Mouse (Mus musculus): ENCODE results near the gene 1700018F24Rik.
A peak's percentile ranks its signal among the peaks of the same experiment; 100 is the strongest.
"Not testable (repeated sequence)": the region's sequence is repeated elsewhere in the genome, so short reads cannot be mapped to it uniquely, and the experiment has no call there.

The 1700018F24Rik gene

DNA sequence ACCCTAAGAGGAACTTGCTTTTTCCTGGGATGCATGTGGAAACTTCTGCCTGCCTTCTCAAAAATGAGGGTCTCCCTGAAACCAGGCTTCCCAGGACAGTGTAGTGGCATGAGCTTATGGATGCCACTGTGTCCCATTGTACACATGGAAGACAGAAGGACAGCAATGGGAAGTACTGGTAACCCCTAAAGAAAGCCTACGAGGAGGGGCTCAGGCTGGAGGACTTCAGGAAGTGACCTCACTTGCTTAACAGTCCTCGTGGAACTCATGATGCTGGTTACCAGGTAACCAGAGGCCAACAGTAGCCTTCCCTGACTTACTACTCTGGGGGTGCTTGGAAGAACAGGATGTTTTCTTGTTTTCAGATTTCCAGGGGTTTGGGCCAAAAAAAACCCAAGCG lies at the start of gene 1700018F24Rik:
1700018F24Rik (plus strand) TSS at position 301 of the 400 bp plus-strand sequence.
- DNase-seq (ENCODE audit: low spot score): not testable (repeated sequence)

DNA sequence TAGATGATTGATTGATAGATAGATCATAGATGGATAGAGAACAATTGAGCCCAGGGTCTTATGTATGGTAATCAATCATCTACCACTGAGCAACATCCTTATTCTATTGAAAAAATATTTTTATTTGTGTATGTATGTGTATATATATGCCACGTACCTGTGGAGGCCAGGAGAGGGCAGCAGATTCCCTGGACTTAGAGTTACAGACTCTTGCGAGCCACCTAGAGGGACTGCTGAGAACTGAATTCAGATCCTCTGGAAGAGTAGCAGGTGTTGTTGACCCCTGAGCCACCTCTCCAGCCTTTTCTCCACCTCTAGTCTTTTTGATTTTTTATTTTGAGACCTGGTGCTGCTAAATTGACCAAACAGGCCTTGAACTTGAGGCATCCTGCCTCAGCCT lies 44.3 kb upstream of the 1700018F24Rik start:
- DNase-seq (ENCODE audit: low spot score): peak; percentile 30

- DNase-seq (ENCODE audit: low spot score): no peak
Measured at GRCm38 (mm10) chr5:145003362-145003761, 39.4 kb upstream of the 1700018F24Rik start.

GRCm38 (mm10) chr5:145004495-145004894 lies 38.3 kb upstream of the 1700018F24Rik start:
- DNase-seq (ENCODE audit: low spot score): no peak

DNA sequence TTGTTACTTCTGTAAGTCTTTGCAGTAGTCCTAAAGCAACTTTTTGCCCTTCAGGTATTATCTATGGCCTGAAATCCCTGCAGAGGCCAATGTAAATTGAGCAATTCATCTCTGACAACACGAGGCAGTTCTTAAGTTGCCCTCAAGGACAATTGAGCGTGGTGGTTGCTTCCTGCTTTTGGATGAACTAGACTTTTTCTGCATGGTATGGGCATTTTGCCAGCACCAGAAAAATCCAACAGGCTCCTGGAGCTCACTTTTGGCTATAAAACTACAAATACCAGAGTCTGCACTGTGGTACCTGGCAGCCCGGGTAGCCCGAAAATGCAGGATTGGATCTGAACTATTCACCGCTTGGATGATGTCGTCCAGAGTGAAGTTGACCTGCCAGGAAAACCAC lies 37.2 kb upstream of the 1700018F24Rik start:
- DNase-seq (ENCODE audit: low spot score): no peak

DNA sequence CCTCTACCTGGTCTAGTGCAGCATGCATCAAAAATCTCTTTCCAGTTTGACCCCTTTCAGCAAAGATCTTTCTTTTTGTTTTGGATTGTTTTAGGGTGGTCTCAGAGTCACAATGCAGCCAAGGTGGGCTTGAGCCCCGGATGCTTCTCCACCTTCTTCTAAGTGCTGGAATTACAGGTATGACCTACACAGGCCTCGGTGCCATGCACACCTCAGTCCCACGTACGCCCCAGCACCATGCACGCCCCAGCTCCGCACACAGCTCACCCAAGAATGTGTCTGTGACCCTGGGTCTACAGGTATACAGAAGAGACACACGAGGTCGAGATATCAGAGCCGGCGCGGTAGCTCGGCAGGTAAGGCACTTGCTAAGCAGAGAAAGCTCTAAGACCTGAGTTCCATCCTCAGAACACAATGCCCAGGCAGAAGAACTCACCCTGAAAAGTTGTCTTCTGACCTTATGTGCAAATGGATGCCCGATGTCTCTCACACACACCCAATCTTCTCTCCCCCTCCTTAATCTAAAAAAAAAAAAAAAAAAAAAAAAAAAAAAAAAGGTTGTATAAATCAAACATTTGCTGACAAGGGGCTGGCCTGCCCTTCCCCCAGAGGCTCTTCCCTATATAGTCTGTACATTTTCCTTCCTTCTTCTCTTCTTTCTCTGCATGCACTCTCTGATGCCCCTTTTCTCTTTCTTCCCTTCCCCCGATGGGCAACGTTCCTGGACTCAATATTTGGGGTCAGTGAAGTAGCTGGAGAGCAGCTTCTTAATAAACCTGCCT lies 33.7 kb upstream of the 1700018F24Rik start:
- DNase-seq (ENCODE audit: low spot score): no peak

DNA sequence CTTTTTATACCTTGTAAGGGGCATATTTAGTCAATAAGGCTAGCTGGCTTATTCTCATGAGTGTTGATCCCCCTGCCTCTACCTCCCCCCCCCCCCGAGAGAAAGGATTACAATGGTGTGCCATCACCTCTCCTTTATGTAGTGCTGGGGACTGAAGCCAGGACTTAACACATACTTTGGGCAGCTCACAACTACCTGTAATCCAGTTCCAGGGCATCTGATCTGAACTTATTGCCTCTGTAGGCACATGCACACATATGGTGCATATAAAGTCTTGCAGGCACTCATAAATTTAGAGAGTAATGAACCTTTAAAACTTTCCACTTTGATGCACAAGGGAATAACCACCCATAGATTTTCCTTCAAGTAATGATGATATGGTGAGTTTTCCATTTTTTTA lies 28.5 kb upstream of the 1700018F24Rik start:
- DNase-seq (ENCODE audit: low spot score): no peak

DNA sequence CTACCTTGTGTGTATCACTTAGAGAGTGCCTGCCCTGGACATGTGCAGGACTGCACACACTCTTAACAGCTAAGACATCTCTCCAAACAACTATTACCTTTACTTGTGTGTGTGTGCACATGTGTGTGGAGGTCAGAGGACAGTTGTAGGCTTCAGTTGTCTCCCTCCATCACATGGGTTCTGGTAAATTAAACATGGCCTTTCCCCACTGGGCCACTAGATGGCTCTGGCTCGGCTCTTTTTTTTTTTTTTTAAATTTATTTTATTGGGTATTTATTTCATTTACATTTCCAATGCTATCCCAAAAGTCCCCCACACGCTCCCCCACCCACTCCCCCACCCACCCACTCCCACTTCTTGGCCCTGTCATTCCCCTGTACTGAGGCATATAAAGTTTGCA lies 26.0 kb upstream of the 1700018F24Rik start:
- DNase-seq (ENCODE audit: low spot score): not testable (repeated sequence)

DNA sequence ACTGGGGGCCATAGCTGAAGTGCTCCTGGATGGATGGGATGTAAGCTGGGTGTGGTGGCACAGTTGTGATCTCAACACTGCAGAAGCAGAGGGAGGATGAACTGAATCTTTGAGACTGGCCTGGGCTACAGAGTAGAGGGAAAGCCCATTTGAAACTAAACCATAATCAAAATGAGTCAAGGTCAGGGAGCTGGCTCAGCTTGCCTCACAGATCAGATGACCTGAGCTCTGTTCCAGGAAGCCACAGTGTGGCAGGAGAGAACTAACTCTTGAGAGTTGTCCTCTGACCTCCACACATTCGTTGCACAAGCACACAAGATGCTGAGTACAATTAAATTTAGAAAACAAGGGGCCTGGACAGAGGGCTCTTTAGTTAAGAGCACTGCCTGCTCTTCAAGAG lies 22.5 kb upstream of the 1700018F24Rik start:
- DNase-seq (ENCODE audit: low spot score): not testable (repeated sequence)

- not testable (repeated sequence) for DNase-seq (ENCODE audit: low spot score)
Measured at GRCm38 (mm10) chr5:145020712-145021111, 22.1 kb upstream of the 1700018F24Rik start.

- not testable (repeated sequence) for DNase-seq (ENCODE audit: low spot score)
Measured at GRCm38 (mm10) chr5:145030476-145030875, 12.3 kb upstream of the 1700018F24Rik start.

- DNase-seq (ENCODE audit: low spot score): not testable (repeated sequence)
Measured at GRCm38 (mm10) chr5:145032391-145032790, 10.4 kb upstream of the 1700018F24Rik start, which contains the start of gene Gm4871. Gene Gm4871, minus strand, starts transcription at chr5:145032754.

- peak; percentile 23 for DNase-seq (ENCODE audit: low spot score)
Measured at GRCm38 (mm10) chr5:145041628-145042027, 1.2 kb upstream of the 1700018F24Rik start.

DNA sequence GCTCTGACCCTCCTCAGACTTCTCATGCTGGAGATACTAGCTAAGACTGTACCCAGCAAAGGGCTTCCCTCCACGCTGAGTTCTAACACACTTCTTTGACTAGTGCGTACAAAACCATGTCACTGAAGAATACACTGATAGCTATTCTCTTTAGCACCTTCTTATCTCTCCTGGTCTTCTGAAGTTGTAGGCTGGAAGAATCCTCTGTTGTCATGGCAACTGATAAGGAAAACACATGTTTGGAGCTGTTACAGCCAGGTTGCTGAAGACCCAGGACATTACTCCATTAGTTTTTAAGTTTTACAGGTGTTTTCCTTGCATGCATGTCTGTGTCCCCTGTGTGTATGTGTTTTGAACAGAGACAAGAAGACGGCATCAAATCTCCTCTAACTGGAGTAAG lies 11.4 kb downstream of the 1700018F24Rik start:
- DNase-seq (ENCODE audit: low spot score): peak; percentile 12

GRCm38 (mm10) chr5:145057907-145058306 lies 15.1 kb downstream of the 1700018F24Rik start:
- DNase-seq (ENCODE audit: low spot score): no peak

- DNase-seq (ENCODE audit: low spot score): no peak
Measured at GRCm38 (mm10) chr5:145058722-145059121, 15.9 kb downstream of the 1700018F24Rik start.

DNA sequence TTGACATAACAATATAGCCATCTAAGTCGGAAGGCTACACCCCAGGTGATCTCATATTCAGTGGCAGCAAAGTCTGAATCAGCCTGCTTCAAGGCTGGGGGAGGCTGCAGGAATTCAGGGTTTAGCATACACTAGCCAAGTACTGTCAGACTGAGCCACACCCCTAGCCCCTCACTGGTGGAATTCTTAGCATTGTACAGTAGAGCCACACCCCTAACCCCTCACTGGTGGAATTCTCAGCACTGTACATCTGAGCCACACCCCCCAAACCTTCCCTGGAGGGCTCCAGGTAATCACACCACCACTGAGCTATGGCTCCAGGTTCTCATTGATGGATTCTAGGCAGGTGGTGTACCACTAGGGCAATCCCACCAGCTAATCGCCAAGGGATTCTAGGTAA lies 16.7 kb downstream of the 1700018F24Rik start:
- DNase-seq (ENCODE audit: low spot score): no peak

- DNase-seq (ENCODE audit: low spot score): no peak
Measured at GRCm38 (mm10) chr5:145064765-145065340, 22.1 kb downstream of the 1700018F24Rik start.

DNA sequence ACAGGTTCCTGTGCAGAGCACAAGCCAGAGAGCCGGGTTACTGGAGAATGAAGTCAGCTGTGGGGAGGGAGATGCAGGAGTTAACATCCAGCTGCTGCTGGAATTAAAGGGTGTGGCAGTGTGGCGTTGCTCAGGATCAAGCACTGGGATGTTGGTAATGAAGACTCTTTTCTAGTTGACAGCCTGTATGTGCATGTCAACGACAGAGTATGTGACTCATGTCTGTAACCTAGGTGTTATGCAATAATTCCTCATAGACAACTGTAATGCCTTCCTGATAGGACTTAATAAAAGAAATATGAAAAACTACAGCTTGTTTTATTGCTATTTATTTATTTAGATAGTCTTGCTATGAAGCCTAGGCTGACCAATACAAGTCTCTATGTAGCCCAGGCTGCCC lies 26.1 kb downstream of the 1700018F24Rik start:
- no peak for DNase-seq (ENCODE audit: low spot score)

GRCm38 (mm10) chr5:145069707-145070106 lies 26.9 kb downstream of the 1700018F24Rik start:
- peak; percentile 63 for DNase-seq (ENCODE audit: low spot score)

GRCm38 (mm10) chr5:145071342-145071741 lies 28.6 kb downstream of the 1700018F24Rik start:
- peak; percentile 45 for DNase-seq (ENCODE audit: low spot score)

GRCm38 (mm10) chr5:145075081-145075480 lies 32.3 kb downstream of the 1700018F24Rik start:
- no peak for DNase-seq (ENCODE audit: low spot score)

- DNase-seq (ENCODE audit: low spot score): no peak
Measured at GRCm38 (mm10) chr5:145081866-145082613, 39.2 kb downstream of the 1700018F24Rik start.
